Mouse (Mus musculus) MEL (cell line): ENCODE results near the gene Ccdc40. TPM values are rescaled to one million over a fixed set of nuclear protein-coding genes. Genes with fewer than 3 reads are reported as not detected.
A peak's percentile ranks its signal among the peaks of the same experiment; 100 is the strongest.

Source experiments
- DNase-seq: peaks from one replicate; pipeline ENCODE4 v3.0.0; 2011; ENCODE audit warnings: low read depth, low spot score
- H3K27ac ChIP-seq: 2 replicates; pipeline ENCODE4 v1.5.1; 2012; ENCODE audit warnings: low read depth, mild to moderate bottlenecking, control low read depth, low read length, moderate library complexity; ENCODE audit not compliant: control insufficient read depth
- H3K27me3 ChIP-seq, 2 experiments: fragments of 150-350 bp in 1 of 2; sonication (generic) in 1 of 2; 2 replicates each; pipeline ENCODE4 v1.6.1; 2012; ENCODE audit warnings: low read length in 2 of 2, mild to moderate bottlenecking in 2 of 2, improper control_type of control experiment in 1 of 2, moderate library complexity in 1 of 2; ENCODE audit not compliant: insufficient read depth in 2 of 2, control insufficient read depth in 1 of 2
- H3K36me3 ChIP-seq, 2 experiments: 2 replicates each; pipeline ENCODE4 v1.6.1; 2012 to 2014; ENCODE audit warnings: low read length in 2 of 2, improper control_type of control experiment in 1 of 2, inconsistent platforms in 1 of 2, mild to moderate bottlenecking in 1 of 2; ENCODE audit not compliant: insufficient read depth in 2 of 2, control insufficient read depth in 1 of 2
- H3K4me1 ChIP-seq, 2 experiments: fragments of 150-350 bp in 1 of 2; sonication (generic) in 1 of 2; 2 replicates each; pipeline ENCODE4 v1.6.1; 2012; ENCODE audit warnings: low read length in 2 of 2, improper control_type of control experiment in 1 of 2, mild to moderate bottlenecking in 1 of 2; ENCODE audit not compliant: insufficient read depth in 2 of 2, control insufficient read depth in 1 of 2
- H3K4me3 ChIP-seq, 2 experiments: fragments of 150-350 bp in 1 of 2; sonication (generic) in 1 of 2; 2 replicates each; pipeline ENCODE4 v1.5.1; 2012; ENCODE audit warnings: low read depth in 2 of 2, low read length in 2 of 2, mild to moderate bottlenecking in 2 of 2, moderate library complexity in 2 of 2, control low read depth in 1 of 2, improper control_type of control experiment in 1 of 2; ENCODE audit not compliant: control insufficient read depth in 1 of 2, insufficient read depth in 1 of 2
- H3K79me2 ChIP-seq: 2 replicates; pipeline ENCODE4 v1.6.1; 2012; ENCODE audit warnings: mild to moderate bottlenecking, low read length, moderate library complexity; ENCODE audit not compliant: control insufficient read depth, poor library complexity, insufficient read depth
- H3K9ac ChIP-seq: 2 replicates; pipeline ENCODE4 v1.6.1; 2012; ENCODE audit warnings: low read depth, mild to moderate bottlenecking, control low read depth, low read length, moderate library complexity; ENCODE audit not compliant: control insufficient read depth, poor library complexity, severe bottlenecking
- H3K9me3 ChIP-seq: fragments of 150-350 bp; sonication (generic); replicated peaks from 2 replicates; pipeline ENCODE4 v1.6.1; 2012; ENCODE audit warnings: mild to moderate bottlenecking, low read length, improper control_type of control experiment, moderate library complexity; ENCODE audit not compliant: insufficient read depth
- ELF1 ChIP-seq: IDR thresholded peaks from 2 replicates; pipeline ENCODE4 v1.6.1; 2014; ENCODE audit warnings: low read depth, mild to moderate bottlenecking, inconsistent platforms, low read length, improper control_type of control experiment, moderate library complexity
- GABPA ChIP-seq: IDR thresholded peaks from 2 replicates; pipeline ENCODE4 v1.6.1; 2012; ENCODE audit warnings: low read depth, mild to moderate bottlenecking, inconsistent platforms, low read length, improper control_type of control experiment, moderate library complexity
- JUND ChIP-seq: IDR thresholded peaks from 2 replicates; pipeline ENCODE4 v1.6.1; 2011; ENCODE audit warnings: low read depth, mild to moderate bottlenecking, improper control_type of control experiment, low read length
- MAX ChIP-seq: IDR thresholded peaks from 2 replicates; pipeline ENCODE4 v1.6.1; 2011; ENCODE audit warnings: low read length, improper control_type of control experiment
- MEF2A ChIP-seq: IDR thresholded peaks from 2 replicates; pipeline ENCODE4 v1.6.1; 2014; ENCODE audit warnings: low read depth, mild to moderate bottlenecking, inconsistent platforms, low read length, improper control_type of control experiment; ENCODE audit not compliant: poor library complexity, insufficient replicate concordance, severe bottlenecking; ENCODE audit errors: extremely low read depth
- MYB ChIP-seq: IDR thresholded peaks from 2 replicates; pipeline ENCODE4 v1.6.1; 2011; ENCODE audit warnings: mild to moderate bottlenecking, low read depth, low read length, improper control_type of control experiment
- NELFE ChIP-seq: IDR thresholded peaks from 2 replicates; pipeline ENCODE4 v1.6.1; 2011; ENCODE audit warnings: low read depth, low read length, improper control_type of control experiment
- POLR2A ChIP-seq, 2 experiments: IDR thresholded peaks; 2 replicates each; pipeline ENCODE4 v1.6.1; 2011 to 2012; ENCODE audit warnings: low read length in 2 of 2, mild to moderate bottlenecking in 2 of 2, control low read depth in 1 of 2, improper control_type of control experiment in 1 of 2, low read depth in 1 of 2, moderate library complexity in 1 of 2; ENCODE audit not compliant: control insufficient read depth in 1 of 2, insufficient read depth in 1 of 2, poor library complexity in 1 of 2
- RAD21 ChIP-seq: IDR thresholded peaks from 2 replicates; pipeline ENCODE4 v1.6.1; 2011; ENCODE audit warnings: mild to moderate bottlenecking, low read depth, low read length, improper control_type of control experiment
- RCOR1 ChIP-seq: IDR thresholded peaks from 2 replicates; pipeline ENCODE4 v1.6.1; 2012; ENCODE audit warnings: low read depth, mild to moderate bottlenecking, inconsistent platforms, low read length, improper control_type of control experiment
- SIN3A ChIP-seq: IDR thresholded peaks from 2 replicates; pipeline ENCODE4 v1.6.1; 2012; ENCODE audit warnings: low read length, improper control_type of control experiment, inconsistent platforms
- TBP ChIP-seq: IDR thresholded peaks from 2 replicates; pipeline ENCODE4 v1.8.0; 2011; ENCODE audit warnings: low read depth, low read length, improper control_type of control experiment
- TCF12 ChIP-seq: IDR thresholded peaks from 2 replicates; pipeline ENCODE4 v1.6.1; 2014; ENCODE audit warnings: low read depth, mild to moderate bottlenecking, inconsistent platforms, low read length, improper control_type of control experiment, moderate library complexity
- polyA plus RNA-seq, 2 experiments: library from polyadenylated mRNA; stranded (reverse) in 1 of 2; unstranded in 1 of 2; fragments of >175 nt in 1 of 2; fragments of >200 nt in 1 of 2; gene quantifications; 2 replicates each; pipeline versions ENCODE4 v1.2.1 to v1.2.4; 2012; ENCODE audit warnings: low replicate concordance in 2 of 2, low read depth in 1 of 2; ENCODE audit not compliant: insufficient read length in 2 of 2, insufficient read depth in 1 of 2, missing spikeins in 1 of 2
- total RNA-seq: library from RNA; depleted of rRNA; stranded (reverse); fragments of 300-350 nt; gene quantifications from 2 replicates; pipeline ENCODE4 v1.2.3, GENCODE M21; 2012

Ccdc40 gene
- total and polyA plus RNA-seq, 3 experiments = 0.46 to 1.9 TPM; not detected in 1

- TF ChIP-seq TBP = peak; percentile 62; the same call in 1 of the 2 replicates
These were observed 71.2 kb downstream of the Ccdc40 start, which contains the start of gene Eif4a3 (continued) for GRCm38 (mm10) chr11:119299391-119300245.

- peaks cover 5 to 13% of the 10 kb centered on the region in 2 experiments; a peak in 2 of 4 replicates for H3K27me3 ChIP-seq
- peaks cover 8 to 13% of the 10 kb centered on the region in 2 experiments for H3K36me3 ChIP-seq
- peaks cover 30% of the 10 kb centered on the region for H3K79me2 ChIP-seq
- peak; percentile 97 for TF ChIP-seq SIN3A
- no peak for TF ChIP-seq NELFE
- TF ChIP-seq ELF1 = no peak
- TF ChIP-seq TCF12 = no peak
- no peak for TF ChIP-seq RCOR1
- TF ChIP-seq POLR2A (IDR thresholded peaks at IDR 0.05; ENCODE audit: control insufficient read depth in 1 of 2, insufficient read depth in 1 of 2, low read depth in 1 of 2, low read length in 2 of 2, poor library complexity in 1 of 2) = peak in 1 of 2 experiments; percentile 59; a peak in 1 of 4 replicates
- TF ChIP-seq MEF2A = no peak
- no peak for TF ChIP-seq RAD21
- TF ChIP-seq JUND = no peak
- TF ChIP-seq GABPA = no peak
- H3K4me3 ChIP-seq = peak overlapping the region; percentile 53 to 76
- peaks cover 2 to 11% of the 10 kb centered on the region in 2 experiments for H3K4me1 ChIP-seq
- peak overlapping the region; percentile 73 for H3K9ac ChIP-seq
- no peaks in the 10 kb centered on the region for H3K9me3 ChIP-seq
- no peak for DNase-seq
- H3K27ac ChIP-seq = no peak overlapping the region
These were observed 72.0 kb downstream of the Ccdc40 start for GRCm38 (mm10) chr11:119300246-119300935.

GRCm38 (mm10) chr11:119300986-119301385 lies 72.6 kb downstream of the Ccdc40 start:
- Histone ChIP-seq H3K9ac (no peak overlapping the region), H3K27me3 (peaks cover 5 to 13% of the 10 kb centered on the region in 2 experiments; a peak in 2 of 4 replicates), H3K27ac (no peak overlapping the region), H3K4me3 (no peak overlapping the region), H3K9me3 (no peaks in the 10 kb centered on the region), H3K36me3 (peaks cover 8 to 13% of the 10 kb centered on the region in 2 experiments), H3K79me2 (peaks cover 28% of the 10 kb centered on the region), H3K4me1 (peaks cover 2 to 11% of the 10 kb centered on the region in 2 experiments)
- 0 out of 2 replicates have a peak, but pooled peaks have one; percentile 26 for TF ChIP-seq MAX
- no peak for TF ChIP-seq MYB
- DNase-seq = no peak
